Mouse (Mus musculus): ENCODE results near the gene Tyw3.

Gene Tyw3

DNA sequence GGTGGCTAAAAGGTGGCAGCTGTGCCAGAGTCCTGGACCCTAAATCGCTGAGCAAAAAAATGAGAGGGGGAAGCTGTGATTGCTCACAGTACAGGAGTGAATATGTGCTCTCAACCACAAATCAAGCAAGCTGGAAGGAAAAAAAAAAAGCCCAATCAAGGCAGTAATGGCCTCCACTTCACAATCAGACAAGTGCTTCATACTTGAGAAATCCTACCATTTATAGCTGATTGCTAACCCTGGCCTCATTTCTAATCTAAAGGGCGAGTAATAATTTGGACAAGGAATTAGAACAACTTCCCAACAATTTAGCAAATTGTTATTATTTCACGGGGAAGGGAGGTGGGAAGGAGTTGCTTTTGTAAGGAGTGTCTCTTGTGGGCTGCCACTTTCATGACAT is 31.5 kb downstream of the Tyw3 start:
- DNase-seq (ENCODE audit: low read depth, low spot score), result no peak

DNA sequence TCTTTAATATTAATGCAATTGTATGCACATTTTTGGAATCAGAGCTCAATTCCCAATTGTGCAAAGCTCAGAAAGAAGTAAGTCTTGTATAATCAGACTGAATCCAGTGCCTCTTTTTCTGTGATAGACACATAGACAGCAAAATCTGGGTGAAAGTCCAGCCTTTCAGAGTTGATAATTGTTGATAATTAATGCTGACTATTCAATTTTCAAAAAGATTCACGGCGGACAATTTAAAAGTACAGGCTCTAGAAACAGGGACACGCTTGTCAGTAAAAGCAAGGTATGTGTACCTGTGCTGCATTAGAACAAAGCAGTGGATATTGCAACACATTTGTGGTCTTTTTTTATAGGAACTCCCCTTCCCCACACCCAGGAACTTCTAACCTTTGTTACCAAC is 34.7 kb downstream of the Tyw3 start:
- DNase-seq (ENCODE audit: low read depth, low spot score), result no peak

DNA sequence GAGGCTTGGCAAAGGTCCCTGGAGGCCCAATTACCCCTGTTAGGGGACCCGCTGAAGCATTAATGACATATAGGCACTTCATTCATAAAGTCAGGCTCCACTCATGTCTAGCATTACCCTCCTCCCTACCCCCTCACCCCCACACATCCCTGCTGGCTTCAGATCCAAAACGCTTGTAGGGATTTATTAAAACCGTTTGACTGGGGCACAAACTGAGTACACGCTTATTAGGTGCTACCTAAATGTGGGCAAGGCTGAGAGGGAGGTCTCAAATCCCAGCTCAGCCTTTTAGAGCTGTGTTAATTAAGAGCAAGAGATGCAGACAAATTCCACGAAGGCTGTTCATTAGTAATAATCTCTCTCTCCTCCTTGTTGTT is 45.9 kb downstream of the Tyw3 start:
- DNase-seq (ENCODE audit: low read depth, low spot score), result no peak

DNA sequence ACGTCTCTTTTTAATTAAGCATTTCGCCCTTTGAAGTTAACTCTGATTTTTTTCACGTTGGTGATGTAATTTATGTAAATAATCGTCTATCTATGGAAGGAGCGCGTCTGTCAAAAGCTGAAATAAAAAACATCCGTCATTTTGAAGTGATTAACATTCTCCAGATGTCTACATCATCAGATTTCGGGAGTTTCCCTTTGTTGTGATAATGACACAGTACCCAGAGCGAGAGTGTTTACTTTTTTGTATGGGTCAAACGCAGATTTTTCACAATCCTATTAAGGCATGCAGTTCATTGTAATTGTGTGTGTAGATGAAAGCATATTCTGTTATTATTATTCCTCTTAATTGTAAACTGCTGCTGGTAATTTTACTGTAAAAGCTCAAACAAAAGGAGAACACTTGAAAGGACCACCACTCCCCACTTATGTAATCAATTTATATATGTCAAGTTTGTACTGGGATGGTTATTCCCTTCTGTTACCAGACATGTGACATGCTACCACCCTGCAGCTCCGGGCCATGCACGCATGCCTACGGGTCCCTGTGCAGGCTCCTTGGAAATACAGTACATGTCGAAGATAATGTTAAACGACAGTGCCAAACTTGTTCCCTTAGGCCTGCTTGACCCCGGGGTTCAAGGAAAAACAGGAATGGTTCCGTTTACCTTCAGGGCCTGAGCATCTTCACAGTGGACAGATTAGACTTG is 46.4 kb downstream of the Tyw3 start:
- no peak for DNase-seq (ENCODE audit: low read depth, low spot score)

DNA sequence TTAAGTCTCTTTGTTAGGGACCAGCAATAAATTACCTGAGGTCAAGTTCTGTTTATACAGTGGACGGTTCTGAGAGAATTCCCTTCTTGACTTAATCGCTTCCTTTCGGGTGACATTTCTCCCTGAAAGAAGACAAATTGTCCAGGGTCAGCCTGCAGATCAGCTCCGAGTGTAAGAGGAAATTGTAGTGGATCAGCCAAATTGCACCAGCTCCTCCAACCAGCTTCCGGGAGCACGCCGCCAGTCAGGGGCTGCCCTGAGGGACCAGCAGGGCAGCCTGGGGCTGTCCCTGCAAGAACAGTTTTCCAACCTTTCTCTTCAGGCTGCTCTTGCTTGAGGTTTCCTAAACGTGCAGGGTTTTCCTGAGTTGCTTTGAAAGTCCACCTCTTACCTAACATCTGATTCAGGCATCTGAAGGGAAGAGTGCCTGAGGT is 48.0 kb downstream of the Tyw3 start:
- no peak for DNase-seq (ENCODE audit: low read depth, low spot score)

DNA sequence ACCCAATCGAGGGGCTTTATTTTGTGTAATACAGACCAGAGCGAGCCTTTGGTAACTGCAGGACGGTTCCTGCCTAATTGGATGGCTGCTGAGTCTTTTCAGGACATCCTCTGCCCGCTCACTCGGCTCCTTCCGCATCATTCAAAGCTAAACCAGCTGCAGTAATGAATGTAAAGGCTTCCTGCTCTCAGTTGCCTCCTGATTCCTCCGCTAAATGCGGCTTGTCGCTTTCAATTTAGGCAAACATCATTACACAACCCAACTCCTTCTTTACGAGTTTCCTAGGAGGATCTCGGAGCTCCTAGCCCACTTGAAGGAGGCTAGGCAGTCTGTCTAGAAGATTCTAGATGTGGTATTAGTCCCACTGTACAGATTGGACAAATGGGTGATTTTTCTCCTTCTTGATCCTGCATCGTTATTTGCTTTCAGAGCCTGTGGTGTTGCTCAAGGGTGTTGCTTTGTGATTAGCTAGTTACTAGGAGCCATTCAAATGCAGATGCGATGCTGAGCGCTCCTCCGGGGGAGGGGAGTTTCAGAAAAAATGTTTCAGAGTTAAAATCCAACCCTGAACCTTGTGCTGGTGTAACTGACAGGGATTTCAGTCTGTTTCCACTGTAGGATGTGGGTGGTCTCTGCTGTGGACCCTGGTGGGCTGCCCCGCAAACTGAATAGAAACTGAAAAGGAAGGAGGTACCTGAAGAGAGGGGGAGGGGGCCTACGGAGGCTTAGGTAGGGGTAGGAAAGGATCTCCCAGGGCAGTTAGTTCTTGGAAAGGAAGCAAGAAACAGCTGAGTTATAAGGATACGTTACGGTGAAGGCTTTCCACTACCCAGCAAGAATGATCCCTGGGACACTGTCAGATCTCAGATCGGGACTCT is 49.1 kb downstream of the Tyw3 start:
- DNase-seq (ENCODE audit: low read depth, low spot score), result no peak

DNA sequence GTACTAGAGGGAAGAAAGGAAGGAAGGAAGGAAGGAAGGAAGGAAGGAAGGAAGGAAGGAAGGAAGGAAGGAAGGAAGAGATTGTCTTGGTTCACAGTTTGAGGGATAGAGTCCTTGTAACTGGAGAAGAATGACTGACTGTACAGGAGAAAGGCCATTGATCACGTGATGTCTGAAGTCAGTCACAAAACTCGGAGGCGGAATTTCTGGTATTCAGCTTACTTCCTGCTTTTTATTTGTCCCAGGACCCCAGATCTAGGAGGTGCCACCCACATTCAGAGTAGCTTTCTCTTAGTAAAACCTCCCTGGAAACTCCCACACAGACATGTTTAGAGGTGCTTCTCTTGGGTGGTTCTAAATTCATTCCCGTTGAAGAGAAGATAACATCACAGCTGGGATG is 50.7 kb downstream of the Tyw3 start:
- no peak for DNase-seq (ENCODE audit: low read depth, low spot score)

DNA sequence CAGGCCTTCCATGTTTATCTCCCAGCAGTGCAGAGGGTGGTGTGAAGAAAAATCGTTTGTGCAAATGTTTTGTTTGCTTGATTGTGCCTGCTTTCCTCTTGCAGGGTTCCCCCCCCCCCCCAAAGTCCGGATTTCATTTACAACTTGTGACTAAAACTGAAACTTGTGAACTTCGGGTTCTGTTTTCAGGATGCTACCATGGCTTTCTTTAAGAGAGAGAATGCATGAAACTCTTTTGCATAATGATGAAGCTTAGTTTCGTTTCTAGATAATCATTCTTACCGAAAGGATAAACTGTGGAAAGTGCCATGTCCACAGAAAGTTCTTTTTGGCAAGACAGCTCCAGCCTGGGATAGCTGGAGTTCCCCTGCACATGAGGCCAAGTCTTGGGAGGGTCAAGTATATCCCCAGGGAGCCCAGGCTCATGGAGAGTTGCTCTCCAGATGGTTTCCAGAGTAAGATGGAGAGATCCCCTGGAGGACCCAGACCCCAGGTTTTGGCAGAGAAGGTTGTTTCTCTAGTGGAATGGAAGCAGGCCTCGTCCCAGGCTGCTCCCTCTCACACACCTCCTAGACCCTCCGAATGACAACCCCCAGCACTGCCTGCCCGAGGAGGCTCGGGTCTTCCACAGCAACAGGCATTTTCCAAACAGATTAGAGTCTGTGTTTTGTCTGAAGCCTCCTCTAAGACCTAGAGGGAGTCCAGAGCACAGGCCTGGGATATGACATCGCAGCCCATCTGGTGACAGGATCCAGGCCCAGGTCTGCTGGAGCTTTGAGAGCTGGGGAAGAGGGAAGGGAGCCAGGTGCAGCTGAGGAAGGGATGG is 56.6 kb downstream of the Tyw3 start:
- no peak for DNase-seq (ENCODE audit: low read depth, low spot score)

DNA sequence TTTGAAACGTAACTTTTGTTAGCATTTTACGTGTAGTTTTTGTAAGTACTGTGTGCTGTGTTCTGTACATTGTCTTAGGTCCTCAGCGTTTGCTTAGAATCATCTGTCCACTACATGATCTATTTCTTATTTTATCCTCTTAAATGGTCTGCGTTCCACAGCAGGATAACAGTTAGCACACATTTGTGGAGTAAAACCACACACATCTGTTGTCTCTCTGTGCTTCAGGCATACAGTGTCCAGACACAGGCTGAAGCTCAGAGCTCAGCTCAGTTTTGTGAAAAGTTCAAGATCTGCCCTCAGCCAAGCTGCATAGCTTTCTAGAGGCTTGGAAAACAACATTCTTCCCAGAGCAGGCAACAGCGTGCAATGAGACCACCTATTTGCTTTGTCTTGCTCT is 60.8 kb downstream of the Tyw3 start:
- no peak for DNase-seq (ENCODE audit: low read depth, low spot score)

DNA sequence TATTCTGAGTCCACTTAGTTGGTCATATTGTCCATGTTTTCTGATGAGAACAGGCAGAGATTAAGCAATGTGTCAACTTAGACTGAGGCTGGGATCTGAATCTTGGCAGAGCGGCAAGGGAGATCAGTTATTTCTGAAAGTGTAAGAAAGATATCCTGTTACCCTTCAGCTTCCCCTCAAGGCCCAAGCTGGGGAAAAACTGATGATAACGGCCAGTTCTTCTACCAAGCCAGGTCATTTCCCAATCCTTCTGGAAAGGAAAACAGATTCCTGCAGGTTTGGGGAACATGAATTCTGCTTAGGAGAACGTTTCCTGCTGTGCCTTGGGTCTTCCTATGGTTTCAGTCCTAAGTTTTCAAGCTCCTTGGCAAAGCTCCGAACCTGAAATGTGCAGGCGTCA is 63.7 kb downstream of the Tyw3 start:
- no peak for DNase-seq (ENCODE audit: low read depth, low spot score)

DNA sequence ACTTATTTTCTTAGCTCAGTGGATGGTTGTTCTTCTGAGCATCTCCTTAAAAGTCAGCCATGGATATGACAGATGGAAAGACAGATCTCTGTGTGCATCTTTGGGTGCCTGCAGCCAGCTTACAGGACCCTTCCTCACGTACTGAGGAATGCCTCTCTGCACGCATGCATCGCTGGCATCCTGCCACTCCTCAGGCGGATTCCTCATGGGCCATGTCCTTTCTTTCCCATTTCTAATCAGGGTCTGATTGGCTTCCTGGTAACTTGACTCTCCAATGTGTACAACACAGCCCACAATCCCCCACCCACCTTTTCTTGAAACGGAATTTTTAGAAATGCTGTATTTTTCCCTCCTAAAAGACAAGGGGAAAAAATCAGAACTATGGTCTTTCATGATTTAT is 67.9 kb downstream of the Tyw3 start:
- DNase-seq (ENCODE audit: low read depth, low spot score), result no peak

DNA sequence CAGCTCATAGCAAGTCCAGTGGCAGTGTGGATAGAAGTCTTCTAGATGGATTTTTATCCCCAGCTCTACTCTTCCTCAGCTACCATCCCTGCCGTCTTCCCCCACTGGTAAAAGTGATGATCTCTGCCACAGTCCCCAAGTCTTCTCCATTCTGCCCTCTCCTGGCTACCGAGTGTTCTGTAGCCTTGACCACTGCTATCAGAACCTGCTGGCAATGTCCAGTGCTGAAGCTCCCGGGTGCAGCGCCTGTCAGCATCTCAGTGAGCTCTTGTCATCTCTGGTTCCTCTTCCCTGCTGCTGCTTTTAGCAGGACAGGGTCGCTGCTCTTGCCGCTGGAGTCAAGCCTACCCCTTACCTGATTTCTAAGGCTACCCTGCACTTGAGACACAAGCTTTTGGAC is 70.3 kb downstream of the Tyw3 start:
- no peak for DNase-seq (ENCODE audit: low read depth, low spot score)

All from telencephalon, adult 2 months (tissue).